Mouse (Mus musculus) cerebellum, postnatal 25 days (tissue): ENCODE measurements around the gene Mrpl11.
A peak's percentile ranks its signal among the peaks of the same experiment; 100 is the strongest.
"Not testable (repeated sequence)": the region's sequence is repeated elsewhere in the genome, so short reads cannot be mapped to it uniquely, and the experiment has no call there.

Experiments used
- DNase-seq, 2 experiments: peaks; one replicate each; pipeline ENCODE4 v3.0.0; 2021; ENCODE audit warnings: mixed read lengths in 2 of 2

Gene Mrpl11

GRCm38 (mm10) chr19:4961928-4962601 lies at the start of gene Mrpl11:
TSS of gene Mrpl11 (plus strand) at chr19:4962147.
- DNase-seq: peak; percentile 88 to 92

GRCm38 (mm10) chr19:4915924-4916603 lies 45.9 kb upstream of the Mrpl11 start:
- DNase-seq: no peak

DNA sequence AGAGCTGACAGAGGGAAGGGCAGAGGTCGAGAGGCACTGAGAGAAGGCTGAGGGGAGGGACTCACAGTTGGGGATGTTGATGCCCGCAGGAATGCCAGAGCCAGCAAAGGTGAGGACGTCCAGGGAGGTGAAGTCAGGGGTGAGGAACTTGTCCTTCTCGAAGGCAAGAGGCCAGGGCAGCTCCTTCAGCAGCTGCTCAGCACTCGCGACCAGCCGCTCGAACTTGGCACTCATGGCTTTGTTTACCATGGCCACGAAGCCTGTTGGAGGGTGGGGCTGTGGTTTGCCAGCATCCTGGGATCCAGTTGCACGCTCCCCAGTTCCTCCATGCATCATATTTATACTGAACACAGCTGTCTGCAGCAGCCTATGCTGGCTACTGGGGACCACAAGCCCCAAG lies 45.1 kb upstream of the Mrpl11 start:
- no peak for DNase-seq

DNA sequence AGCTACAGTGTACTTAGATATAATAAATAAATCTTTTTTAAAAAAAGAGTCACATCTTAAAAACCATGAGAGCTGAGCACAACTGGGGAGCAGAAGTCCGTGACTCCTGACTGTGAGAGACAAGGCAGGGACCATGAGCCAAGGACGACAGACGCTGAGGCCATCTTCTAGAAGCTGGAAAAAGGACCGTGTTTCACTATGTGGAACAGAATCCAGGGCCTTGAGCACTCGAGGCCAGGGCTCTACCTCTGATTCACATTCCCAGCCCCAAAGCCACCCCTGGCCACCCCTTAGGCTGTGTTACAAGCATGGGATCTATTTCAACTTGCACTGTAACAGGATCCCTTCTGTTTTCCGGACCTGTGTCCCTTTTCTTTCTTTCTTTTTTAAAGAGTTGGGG lies 42.3 kb upstream of the Mrpl11 start:
- DNase-seq: no peak

GRCm38 (mm10) chr19:4925121-4925860 lies 36.7 kb upstream of the Mrpl11 start:
- DNase-seq: no peak

DNA sequence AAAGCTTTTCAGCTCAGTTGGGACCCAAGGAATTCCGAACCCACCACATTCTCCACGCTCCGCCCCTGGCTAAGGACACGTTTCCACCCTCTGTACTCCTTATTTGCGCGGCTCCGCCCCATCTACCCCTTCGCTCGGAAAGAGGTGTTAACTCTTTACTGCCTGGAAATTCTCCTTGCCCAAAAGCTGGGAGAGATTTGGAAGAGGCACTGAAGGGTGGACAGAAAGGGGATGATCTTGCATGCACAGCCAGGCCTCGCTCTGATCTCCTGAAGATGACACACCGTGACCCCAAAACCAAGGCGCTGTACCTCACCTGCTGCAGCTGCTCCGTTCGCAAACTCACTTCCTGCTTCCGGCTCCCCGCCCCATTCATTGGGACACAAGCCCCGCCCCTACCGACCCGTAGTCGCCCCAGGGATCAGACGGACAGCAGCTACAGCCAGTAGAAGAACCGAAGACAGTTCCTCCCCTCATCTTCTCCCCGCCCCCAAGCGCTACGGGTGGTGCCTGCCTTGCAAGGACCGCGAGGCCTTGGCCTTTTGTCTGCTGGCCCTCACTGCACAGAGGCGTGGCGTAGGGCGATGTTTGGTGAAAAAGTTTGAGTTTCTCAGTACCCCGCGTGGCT lies 33.9 kb upstream of the Mrpl11 start, which contains the start of gene Dpp3:
TSS of gene Dpp3 (minus strand) at position 384 of the 628 bp plus-strand sequence.
- peak; percentile 97 to 99 for DNase-seq

- DNase-seq: peak; percentile 26 to 30
Measured at GRCm38 (mm10) chr19:4928781-4929180, 33.2 kb upstream of the Mrpl11 start.

DNA sequence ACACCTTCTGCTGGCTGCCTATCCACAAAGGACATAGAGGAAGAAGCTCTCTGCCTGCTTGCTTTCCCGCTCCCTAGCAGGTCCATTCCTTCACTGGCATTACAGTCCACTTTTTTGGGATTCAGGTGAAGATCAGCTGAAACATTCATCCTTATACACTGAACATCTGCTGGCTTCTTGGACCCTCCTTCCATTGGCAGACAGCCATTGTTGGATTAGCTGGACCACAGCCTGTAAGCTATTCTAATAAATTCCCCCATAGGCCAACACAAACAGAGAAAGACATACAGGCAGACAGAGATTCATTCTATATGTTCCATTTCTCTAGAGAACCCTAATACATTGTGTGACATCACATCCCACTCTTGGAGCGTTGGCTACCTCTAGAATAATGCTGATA lies 25.1 kb upstream of the Mrpl11 start:
- DNase-seq: no peak

DNA sequence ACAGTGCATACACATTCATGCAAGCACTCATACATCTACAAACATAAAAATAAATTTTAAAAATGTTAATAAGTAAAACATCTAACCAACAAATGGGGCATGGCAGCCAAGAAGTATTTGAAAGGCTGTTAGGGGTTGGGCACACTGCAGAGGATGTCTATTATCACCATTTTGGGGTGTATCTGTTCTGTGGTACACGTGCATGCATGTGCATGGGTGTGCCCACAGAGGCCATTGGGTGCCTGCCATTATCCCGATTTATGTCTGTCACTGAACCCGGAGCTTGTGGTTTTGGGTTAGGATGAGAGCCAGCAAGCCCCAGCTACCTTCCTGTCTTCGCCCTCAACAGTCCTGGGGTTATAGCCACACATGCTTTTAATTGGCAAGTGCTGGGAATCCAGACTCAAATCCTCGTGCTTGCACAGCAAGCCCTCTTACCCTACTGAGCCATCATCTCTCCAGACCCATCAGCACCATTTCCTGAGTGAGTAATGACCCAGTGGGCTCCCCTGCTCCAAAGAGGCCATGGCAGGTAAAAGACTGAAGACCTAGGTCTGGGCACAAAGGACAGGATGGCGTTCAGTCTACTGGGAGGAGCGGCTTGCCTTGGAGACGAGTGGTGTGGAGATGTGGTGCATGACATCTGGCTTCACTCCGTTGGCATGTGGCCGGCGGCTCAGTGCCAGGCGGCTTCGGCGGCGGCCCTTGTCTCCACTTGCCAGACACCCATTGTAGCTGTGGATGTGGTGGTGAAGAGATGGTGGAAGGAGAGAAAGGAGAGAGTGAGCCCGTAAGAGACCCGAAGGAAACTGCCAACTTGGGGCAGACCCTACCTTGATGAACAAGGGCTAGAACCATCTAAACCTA lies 24.3 kb upstream of the Mrpl11 start:
- peak; percentile 19 to 53 for DNase-seq

DNA sequence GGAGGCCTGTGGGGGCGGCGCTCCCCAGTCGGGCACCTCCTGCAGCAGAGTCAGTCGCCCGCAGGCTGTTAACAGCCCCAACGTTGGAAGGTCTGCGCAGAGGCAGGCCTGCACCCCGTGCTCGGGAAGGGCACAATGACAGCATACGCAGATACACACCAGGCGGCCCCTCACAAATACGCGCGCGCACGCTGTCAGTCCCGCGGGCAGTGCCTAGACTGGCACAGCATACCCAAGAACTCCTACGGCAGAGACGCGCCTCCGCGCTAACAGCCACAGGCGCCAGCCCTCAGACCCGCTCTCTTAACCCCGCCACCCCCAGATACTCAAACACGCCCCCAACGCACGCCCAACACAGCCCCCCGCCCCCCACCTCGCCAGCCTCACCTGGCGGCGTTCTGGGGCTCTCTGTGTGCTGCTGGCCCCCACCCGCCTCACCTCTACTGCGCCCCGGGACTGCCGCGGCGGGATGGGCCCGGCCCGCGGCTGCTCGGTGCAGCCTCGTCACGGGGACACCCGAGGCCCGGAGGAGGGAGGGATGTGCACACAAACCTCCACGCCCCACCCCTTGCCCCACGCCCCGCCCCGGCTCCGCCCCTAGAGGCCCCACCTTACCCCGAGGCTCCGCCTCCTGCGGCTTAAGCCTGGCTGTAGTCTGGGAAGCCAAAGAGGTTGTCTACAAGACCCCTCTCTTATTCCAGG lies 19.2 kb upstream of the Mrpl11 start, which contains the start of gene Peli3:
TSS of gene Peli3 (minus strand) at position 577 of the 702 bp plus-strand sequence.
- peak; percentile 89 to 95 for DNase-seq

DNA sequence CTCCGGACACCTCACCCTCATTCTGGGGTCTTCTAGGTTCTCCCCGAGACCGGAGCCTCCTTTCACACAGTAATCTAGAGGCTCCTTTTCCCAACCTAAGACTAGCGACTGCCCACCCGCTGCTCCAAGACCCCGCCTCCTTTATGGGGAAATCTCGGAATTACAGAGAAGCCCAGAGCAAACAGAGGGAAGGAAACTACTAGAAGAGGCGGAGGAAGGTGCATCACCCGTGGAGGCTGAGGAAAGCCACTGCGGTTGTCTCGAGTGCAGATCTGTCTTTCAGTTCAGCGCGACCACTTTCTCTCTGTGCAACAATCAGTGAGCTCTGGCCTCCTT lies 18.7 kb upstream of the Mrpl11 start:
- DNase-seq: peak in 1 of 2 experiments; percentile 38

DNA sequence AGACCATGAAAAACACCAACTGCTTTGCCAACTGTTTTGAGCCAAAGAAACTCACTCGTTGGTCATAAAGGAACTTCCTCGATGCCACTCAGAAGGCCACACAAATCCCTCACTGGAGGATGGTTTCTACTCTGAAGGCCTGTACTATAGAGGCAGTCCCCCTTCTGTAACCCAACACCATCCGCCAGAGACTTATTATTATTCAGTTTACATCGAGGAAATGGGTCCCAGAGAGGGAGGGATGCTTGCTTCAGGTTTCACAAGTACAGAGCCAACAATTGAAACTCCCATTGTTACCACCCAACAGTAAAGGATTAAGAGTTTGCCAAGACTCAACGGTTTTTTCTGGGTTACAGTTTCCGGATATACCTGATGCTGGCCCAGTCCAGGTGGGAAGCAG lies 16.4 kb upstream of the Mrpl11 start:
- no peak for DNase-seq

DNA sequence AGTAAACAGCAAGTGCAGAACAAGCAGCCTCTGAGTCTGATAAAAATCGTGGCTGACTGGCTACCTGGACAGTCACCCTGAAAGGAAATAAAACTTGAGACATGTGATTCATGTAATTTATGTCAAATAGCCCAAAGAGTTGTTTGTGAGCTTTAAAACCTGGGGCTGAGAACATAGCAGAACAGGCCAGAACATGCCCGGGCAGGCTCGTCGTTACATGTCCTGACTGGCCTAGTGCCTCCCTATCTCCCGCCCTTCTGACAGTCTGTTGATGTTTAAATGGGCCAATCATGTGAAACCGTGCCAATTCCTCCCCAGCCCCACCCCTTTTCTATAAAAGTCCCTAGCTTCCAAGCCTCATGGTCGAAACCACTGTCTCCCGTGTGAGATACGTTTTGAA lies 13.3 kb upstream of the Mrpl11 start:
- DNase-seq: not testable (repeated sequence)

DNA sequence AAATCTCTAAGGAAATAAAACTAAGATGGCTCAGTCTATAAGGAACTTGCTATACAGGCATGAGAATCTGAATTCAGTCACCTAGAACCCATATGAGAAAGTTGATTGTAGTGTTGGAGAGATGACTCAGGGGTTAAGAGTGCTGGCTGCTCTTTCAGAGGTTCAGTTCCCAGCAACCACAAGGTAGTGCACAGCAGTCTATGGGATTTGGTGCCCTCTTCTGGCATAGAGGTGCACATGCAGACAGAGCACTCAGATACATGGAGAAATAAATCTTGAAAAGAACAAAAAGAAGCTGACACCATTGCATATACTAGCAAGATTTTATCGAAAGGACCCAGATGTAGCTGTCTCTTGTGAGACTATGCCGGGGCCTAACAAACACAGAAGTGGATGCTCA lies 6.3 kb downstream of the Mrpl11 start:
- no peak for DNase-seq

- DNase-seq: peak; percentile 72 to 77
Measured at GRCm38 (mm10) chr19:4981767-4982166, 19.8 kb downstream of the Mrpl11 start.

GRCm38 (mm10) chr19:4989013-4989412 lies 27.1 kb downstream of the Mrpl11 start:
- peak; percentile 57 to 68 for DNase-seq

- peak; percentile 85 to 94 for DNase-seq
Measured at GRCm38 (mm10) chr19:4989434-4990255, 27.7 kb downstream of the Mrpl11 start.

DNA sequence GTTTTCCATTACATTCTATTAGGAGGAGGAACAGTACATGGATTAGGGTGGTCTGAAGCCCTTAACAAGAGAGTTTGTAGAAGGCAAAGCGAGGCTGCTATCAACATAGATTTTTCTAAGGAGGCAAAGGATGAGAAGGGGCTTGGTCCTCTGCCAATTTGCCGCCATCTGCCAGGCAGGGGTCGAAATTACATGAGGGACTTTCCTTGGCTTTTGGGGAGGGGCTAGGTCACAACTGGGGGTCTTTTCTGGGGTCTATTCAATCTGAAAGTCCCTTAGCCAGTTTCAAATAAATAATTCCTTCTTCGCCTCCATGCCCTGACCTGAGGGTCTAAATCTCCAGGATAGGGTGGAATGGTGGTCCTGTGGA lies 28.3 kb downstream of the Mrpl11 start, which contains the start of gene Npas4:
TSS of gene Npas4 (minus strand) at position 61 of the 370 bp plus-strand sequence.
- peak in 1 of 2 experiments; percentile 25 for DNase-seq

DNA sequence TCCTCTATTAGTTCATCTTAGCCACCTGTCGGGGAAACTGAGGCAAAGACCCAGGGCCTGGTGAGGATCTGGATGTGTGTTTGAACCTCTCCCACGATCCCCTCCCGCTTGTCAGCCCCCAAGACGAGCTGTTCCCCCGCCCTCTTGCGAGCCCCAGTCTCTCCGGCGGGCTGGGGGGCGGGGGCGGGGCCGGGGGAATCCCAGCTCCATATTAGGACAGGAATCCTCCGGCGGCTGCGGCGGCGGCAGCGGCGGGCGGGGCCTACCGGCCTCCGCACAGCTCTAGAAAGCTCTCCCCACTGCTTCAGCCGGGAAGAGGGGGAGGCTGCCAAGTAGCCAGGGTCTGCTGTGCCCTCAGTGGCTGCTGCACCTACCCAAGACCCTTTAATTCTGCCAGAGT lies 28.8 kb downstream of the Mrpl11 start:
- DNase-seq: peak; percentile 48 to 66

GRCm38 (mm10) chr19:4992371-4992770 lies 30.4 kb downstream of the Mrpl11 start:
- no peak for DNase-seq

GRCm38 (mm10) chr19:4992904-4993303 lies 31.0 kb downstream of the Mrpl11 start:
- DNase-seq: peak; percentile 91 to 95
